Mouse (Mus musculus) heart, postnatal 0 days (tissue): ENCODE measurements around the gene Cox6a1.
A peak's percentile ranks its signal among the peaks of the same experiment; 100 is the strongest.

Experiments
- CTCF ChIP-seq: IDR thresholded peaks from 2 replicates; pipeline ENCODE4 v1.5.1; 2016; ENCODE audit warnings: antibody characterized with exemption, control low read depth, low read depth
- EP300 ChIP-seq: IDR thresholded peaks from 2 replicates; pipeline ENCODE4 v1.6.1; 2016; ENCODE audit warnings: antibody characterized with exemption, low read depth

GRCm38 (mm10) chr5:115300035-115300744 is 48.6 kb downstream of the Cox6a1 start:
- TF ChIP-seq EP300 = no peak
- peak; percentile 44; the same call in 1 of the 2 replicates for TF ChIP-seq CTCF
